Mouse (Mus musculus): ENCODE data around the gene Zbtb33. TPM values are rescaled to one million over a fixed set of nuclear protein-coding genes. Genes with fewer than 3 reads are reported as not detected.

Gene Zbtb33
- total and polyA plus RNA-seq, 3 experiments: 6.5 to 6.6 TPM; not detected in 1

GRCm38 (mm10) chrX:38180656-38181607, 8.7 kb upstream of the Zbtb33 start:
- Histone ChIP-seq H3K4me1 (ENCODE audit: control insufficient read depth in 1 of 2, insufficient read depth in 2 of 2, low read length in 2 of 2) (no peaks in the 10 kb centered on the region; a peak in 1 of 4 replicates), H3K79me2 (ENCODE audit: control insufficient read depth, insufficient read depth, low read length, poor library complexity) (no peaks in the 10 kb centered on the region), H3K27ac (ENCODE audit: control insufficient read depth, low read depth, low read length) (no peak overlapping the region), H3K9ac (ENCODE audit: control insufficient read depth, low read depth, low read length, poor library complexity, severe bottlenecking) (no peak overlapping the region), H3K36me3 (ENCODE audit: control insufficient read depth in 1 of 2, insufficient read depth in 2 of 2, low read length in 2 of 2) (no peaks in the 10 kb centered on the region), H3K27me3 (ENCODE audit: control insufficient read depth in 1 of 2, insufficient read depth in 2 of 2, low read length in 2 of 2) (no peaks in the 10 kb centered on the region), H3K9me3 (replicated peaks; ENCODE audit: insufficient read depth, low read length) (no peaks in the 10 kb centered on the region; the same call in 1 of the 2 replicates), H3K4me3 (ENCODE audit: control insufficient read depth in 1 of 2, insufficient read depth in 1 of 2, low read depth in 2 of 2, low read length in 2 of 2) (no peak overlapping the region)
- no peak for TF ChIP-seq TAL1 (IDR thresholded peaks at IDR 0.05; ENCODE audit: low read length)
- no peak for TF ChIP-seq POLR2AphosphoS5 (IDR thresholded peaks at IDR 0.05; ENCODE audit: borderline replicate concordance, low read depth, low read length)
- TF ChIP-seq MAZ (IDR thresholded peaks at IDR 0.05; ENCODE audit: low read depth, low read length): no peak
- TF ChIP-seq UBTF (IDR thresholded peaks at IDR 0.05; ENCODE audit: borderline replicate concordance, insufficient read depth, low read depth, low read length): no peak
- TF ChIP-seq NELFE (IDR thresholded peaks at IDR 0.05; ENCODE audit: low read depth, low read length): no peak
- no peak for TF ChIP-seq MAX (IDR thresholded peaks at IDR 0.05; ENCODE audit: low read length)
- no peak for DNase-seq (ENCODE audit: low read depth, low spot score)

- no peaks in the 10 kb centered on the region; the same call in 1 of the 2 replicates for H3K9me3 ChIP-seq (replicated peaks; ENCODE audit: insufficient read depth, low read length)
- no peak overlapping the region for H3K27ac ChIP-seq (ENCODE audit: control insufficient read depth, low read depth, low read length)
- peak in 2 of 3 experiments; percentile 38 to 50; a peak in 4 of 6 replicates for TF ChIP-seq CTCF (IDR thresholded peaks at IDR 0.05 in 2 of 3, conservative IDR thresholded peaks at IDR 0.05 in 1 of 3; ENCODE audit: control insufficient read depth in 1 of 3, insufficient read depth in 1 of 3, low read depth in 2 of 3, low read length in 3 of 3, poor library complexity in 1 of 3, severe bottlenecking in 1 of 3)
- TF ChIP-seq ELF1 (IDR thresholded peaks at IDR 0.05; ENCODE audit: low read depth, low read length): no peak
- no peak for TF ChIP-seq MAZ (IDR thresholded peaks at IDR 0.05; ENCODE audit: low read depth, low read length)
- H3K79me2 ChIP-seq (ENCODE audit: control insufficient read depth, insufficient read depth, low read length, poor library complexity): no peaks in the 10 kb centered on the region
- DNase-seq (ENCODE audit: low read depth, low spot score): peak; percentile 49
- no peaks in the 10 kb centered on the region for H3K36me3 ChIP-seq (ENCODE audit: control insufficient read depth in 1 of 2, insufficient read depth in 2 of 2, low read length in 2 of 2)
- no peak overlapping the region for H3K9ac ChIP-seq (ENCODE audit: control insufficient read depth, low read depth, low read length, poor library complexity, severe bottlenecking)
- H3K4me1 ChIP-seq (ENCODE audit: control insufficient read depth in 1 of 2, insufficient read depth in 2 of 2, low read length in 2 of 2): no peaks in the 10 kb centered on the region; a peak in 1 of 4 replicates
- H3K4me3 ChIP-seq (ENCODE audit: control insufficient read depth in 1 of 2, insufficient read depth in 1 of 2, low read depth in 2 of 2, low read length in 2 of 2): no peak overlapping the region
- H3K27me3 ChIP-seq (ENCODE audit: control insufficient read depth in 1 of 2, insufficient read depth in 2 of 2, low read length in 2 of 2): no peaks in the 10 kb centered on the region
Observed at GRCm38 (mm10) chrX:38181608-38182258, 7.9 kb upstream of the Zbtb33 start.

GRCm38 (mm10) chrX:38185520-38185919, 4.1 kb upstream of the Zbtb33 start:
- H3K9me3 ChIP-seq (replicated peaks; ENCODE audit: insufficient read depth, low read length): no peaks in the 10 kb centered on the region
- TF ChIP-seq CHD2 (IDR thresholded peaks at IDR 0.05; ENCODE audit: low read length) (no peak), MAZ (IDR thresholded peaks at IDR 0.05; ENCODE audit: low read depth, low read length) (no peak), GATA1 (IDR thresholded peaks at IDR 0.05; ENCODE audit: low read depth, low read length) (peak; percentile 28; the same call in 1 of the 2 replicates)
- no peaks in the 10 kb centered on the region for H3K27me3 ChIP-seq (ENCODE audit: control insufficient read depth in 1 of 2, insufficient read depth in 2 of 2, low read length in 2 of 2)
- H3K4me1 ChIP-seq (ENCODE audit: control insufficient read depth in 1 of 2, insufficient read depth in 2 of 2, low read length in 2 of 2): peaks cover 0 to 2% of the 10 kb centered on the region in 2 experiments; a peak in 1 of 4 replicates
- H3K36me3 ChIP-seq (ENCODE audit: control insufficient read depth in 1 of 2, insufficient read depth in 2 of 2, low read length in 2 of 2): no peaks in the 10 kb centered on the region
- peaks cover 9% of the 10 kb centered on the region for H3K79me2 ChIP-seq (ENCODE audit: control insufficient read depth, insufficient read depth, low read length, poor library complexity)
- H3K4me3 ChIP-seq (ENCODE audit: control insufficient read depth in 1 of 2, insufficient read depth in 1 of 2, low read depth in 2 of 2, low read length in 2 of 2): no peak overlapping the region
- no peak overlapping the region for H3K9ac ChIP-seq (ENCODE audit: control insufficient read depth, low read depth, low read length, poor library complexity, severe bottlenecking)
- peak; percentile 26 for DNase-seq (ENCODE audit: low read depth, low spot score)
- H3K27ac ChIP-seq (ENCODE audit: control insufficient read depth, low read depth, low read length): no peak overlapping the region
